Mouse (Mus musculus): ENCODE data around the gene Slc4a5.

GRCm38 (mm10) chr6:83278881-83279280 is 59.3 kb downstream of the Slc4a5 start:
- TF ChIP-seq CTCF (IDR thresholded peaks at IDR 0.05; ENCODE audit: control insufficient read depth, insufficient read depth, low read length) (peak; percentile 66), POLR2A (IDR thresholded peaks at IDR 0.05; ENCODE audit: borderline replicate concordance, control insufficient read depth, low read depth, low read length) (no peak)

Measured in bone marrow, adult 2 months (tissue).